Mouse (Mus musculus): Measurements from ENCODE around the gene Rnf222. TPM values are rescaled to one million over a fixed set of nuclear protein-coding genes. Genes with fewer than 3 reads are reported as not detected.

Gene Rnf222
- total RNA-seq (2014; fragmentation: Nextera tagmentation) (not detected in 2 replicates), total RNA-seq (2017) (not detected in 2 replicates)

DNA sequence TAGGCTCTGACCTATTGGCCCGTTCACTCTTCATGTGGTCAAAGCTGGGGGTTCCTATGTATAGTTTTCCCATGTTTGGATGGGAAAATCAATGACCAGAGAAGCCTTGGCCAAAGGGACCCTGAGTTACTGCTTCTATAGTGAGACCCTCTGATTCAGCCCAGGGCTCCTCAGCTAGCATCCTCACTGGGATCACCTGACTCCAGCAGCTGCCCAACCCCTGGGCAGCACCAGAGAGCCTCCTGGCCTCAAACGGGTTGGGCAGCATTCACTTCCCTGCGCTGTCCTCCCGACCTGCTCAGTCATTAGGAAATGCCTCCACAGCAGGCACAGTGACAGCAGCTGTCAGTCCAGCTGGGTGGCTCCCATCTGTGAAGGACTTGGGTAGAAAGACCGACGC lies at the start of gene Rnf222:
Gene Rnf222 (plus strand): TSS at position 301 of the 400 bp plus-strand sequence.
- no peak for ATAC-seq (replicated peaks; ENCODE audit: poor library complexity, severe bottlenecking)

DNA sequence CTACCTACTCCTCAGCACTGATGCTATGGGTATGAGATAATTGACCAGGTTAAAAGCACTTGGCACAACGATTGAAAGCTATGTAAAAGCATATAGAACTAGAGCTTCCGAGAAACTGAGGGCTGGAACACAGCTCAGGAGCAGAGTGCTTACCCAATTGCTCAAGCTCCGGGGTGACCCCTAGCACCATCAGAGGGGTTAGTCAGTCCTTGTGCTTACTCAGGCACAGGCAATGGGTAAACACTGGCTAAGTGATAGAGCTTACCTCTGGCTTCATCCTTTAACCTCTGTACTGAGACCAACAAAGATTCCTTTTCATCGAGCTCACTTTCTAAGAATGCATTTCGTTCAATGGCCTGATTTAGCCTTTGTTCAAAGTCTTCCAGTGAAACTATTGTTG lies 48.7 kb upstream of the Rnf222 start:
- ATAC-seq (replicated peaks; ENCODE audit: poor library complexity, severe bottlenecking): no peak

DNA sequence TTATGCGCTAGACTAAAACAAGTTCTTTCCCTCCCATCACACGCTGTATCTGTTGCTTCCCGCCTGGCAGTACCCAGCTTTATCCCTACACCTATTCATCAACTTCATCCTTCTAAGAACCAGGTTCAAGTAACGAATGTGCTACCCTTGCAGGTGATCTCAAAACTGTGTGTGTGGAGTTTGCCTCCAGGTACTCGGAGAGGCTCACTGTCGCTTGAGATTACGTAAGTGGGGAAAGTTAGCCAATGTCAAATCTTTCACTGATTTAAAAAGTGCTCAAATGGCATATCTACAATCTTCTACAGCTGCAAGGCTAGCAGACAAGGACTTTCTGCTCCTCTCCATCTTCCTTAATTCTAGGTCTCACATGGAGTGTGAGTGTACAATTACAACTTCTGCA lies 37.5 kb upstream of the Rnf222 start:
- ATAC-seq (replicated peaks; ENCODE audit: poor library complexity, severe bottlenecking): no peak

DNA sequence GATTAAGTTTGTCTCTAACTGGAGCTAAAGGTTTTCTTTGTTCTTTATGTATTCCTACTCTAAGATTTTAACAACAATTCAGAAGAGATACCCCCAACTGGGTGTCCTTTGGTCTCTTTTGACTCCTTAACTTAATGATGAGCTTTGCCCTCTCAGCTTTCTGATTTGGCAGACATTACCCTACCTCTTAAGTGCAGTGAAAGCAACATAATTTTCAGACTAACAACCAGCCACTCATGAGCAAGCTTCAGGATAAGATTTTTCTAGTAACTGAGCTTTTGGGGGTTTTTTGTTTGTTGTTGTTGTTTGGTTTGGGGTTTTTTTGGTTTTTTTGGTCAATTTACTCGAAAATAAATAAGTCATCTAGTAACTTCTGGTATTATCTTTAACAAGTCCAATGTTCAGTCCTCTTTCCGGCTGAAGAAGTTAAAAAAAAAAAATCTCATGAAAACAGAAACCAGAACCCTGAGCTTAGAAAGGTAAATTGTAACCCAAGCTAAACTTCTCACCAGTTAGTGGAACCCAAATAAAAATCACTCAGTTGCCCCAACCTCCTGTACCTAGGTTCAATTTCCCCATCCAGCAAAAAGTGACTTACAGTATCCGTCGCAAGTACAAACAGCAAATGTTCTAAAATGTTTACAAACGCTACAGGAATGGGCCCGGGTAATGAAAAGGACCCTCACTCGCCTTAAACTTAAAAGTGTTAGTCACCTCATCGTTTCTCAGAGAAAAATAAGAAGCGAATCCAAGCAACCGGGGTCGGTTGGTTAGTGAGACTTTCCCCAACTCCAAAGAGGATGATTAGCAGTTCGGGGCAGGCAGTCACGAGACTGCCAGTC lies 36.5 kb upstream of the Rnf222 start:
- no peak for ATAC-seq (replicated peaks; ENCODE audit: poor library complexity, severe bottlenecking)

DNA sequence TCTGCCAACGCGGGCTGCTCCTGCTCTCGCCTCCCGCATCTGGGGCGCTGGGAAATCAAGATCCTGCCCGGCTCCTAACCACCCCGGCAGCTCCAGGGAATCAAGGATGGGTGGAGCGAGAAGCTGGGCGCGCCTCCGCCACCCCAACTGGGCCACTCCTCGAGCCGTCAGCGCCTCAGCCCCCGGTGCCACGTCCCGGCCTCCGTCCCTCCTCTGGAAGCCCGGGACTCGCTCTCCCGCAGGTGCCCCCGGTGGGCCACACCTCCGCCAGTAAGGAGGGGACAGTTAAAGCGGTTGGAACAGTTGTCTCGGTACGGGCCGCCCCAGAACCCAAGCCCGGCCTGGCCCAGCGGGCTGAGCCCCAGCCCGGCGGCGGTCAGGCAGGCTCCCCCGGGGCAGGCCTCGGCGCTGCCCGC lies 35.9 kb upstream of the Rnf222 start:
- peak; percentile 36 for ATAC-seq (replicated peaks; ENCODE audit: poor library complexity, severe bottlenecking)

DNA sequence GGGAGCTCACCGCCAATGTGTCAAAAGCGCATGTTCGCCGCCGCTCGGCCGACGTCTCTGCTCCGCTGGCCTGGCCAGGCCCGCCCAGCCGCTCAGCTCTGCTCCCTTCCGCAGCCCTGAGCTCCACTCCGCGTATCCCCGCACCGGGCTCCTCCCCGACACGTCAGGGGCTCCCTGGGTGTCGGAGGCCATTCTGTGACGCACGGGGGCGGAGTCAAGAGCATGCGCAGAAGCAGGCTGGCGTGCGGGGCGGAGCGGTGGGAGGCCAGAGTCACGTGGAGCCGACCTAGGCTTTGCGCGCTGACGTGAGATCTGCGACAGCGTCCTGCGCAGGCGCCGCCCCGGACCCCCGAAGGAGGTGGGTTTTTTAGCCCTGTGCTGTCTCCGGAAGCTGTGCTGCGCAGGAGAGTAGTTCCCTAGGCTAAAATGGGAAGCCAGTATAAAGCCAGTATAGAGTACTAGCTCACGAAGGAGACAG lies 35.4 kb upstream of the Rnf222 start:
- peak; percentile 94 for ATAC-seq (replicated peaks; ENCODE audit: poor library complexity, severe bottlenecking)

DNA sequence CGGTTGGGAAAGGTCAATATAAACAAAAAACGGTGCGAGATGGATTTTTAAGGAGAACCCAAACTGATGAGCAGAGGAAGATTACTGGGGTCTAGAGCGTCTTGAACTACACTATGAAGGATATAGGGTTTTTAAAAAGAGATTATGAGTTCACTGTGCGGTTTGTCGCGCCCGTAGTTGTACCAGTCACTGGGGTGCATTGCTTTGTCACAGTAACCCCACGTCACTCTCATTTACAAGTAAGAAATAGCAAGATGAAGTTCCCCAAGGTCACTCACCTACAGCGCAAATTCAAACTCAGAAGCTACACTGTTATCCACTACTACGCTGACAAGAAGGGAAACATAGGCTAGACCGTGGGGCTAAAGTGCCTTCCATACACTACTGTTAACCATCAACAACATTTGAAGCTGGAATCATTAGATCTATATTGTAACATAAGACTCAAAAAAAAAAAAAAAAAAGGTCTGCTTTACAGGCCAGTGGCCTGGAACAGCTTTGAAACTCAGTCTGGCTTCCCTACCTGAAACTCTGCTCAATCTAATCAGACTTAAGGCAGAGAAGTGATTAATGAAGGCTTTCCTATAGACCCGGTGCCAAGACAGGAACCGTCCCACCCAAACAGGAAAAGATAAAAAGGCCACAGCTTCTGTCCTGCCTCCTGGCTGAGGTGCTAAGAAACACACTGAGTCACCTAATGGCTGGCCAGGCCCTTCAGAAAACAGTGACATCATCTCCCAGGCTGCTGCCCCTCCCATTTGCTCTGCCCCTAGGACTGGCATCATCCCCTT lies 34.5 kb upstream of the Rnf222 start:
- peak; percentile 41 for ATAC-seq (replicated peaks; ENCODE audit: poor library complexity, severe bottlenecking)

DNA sequence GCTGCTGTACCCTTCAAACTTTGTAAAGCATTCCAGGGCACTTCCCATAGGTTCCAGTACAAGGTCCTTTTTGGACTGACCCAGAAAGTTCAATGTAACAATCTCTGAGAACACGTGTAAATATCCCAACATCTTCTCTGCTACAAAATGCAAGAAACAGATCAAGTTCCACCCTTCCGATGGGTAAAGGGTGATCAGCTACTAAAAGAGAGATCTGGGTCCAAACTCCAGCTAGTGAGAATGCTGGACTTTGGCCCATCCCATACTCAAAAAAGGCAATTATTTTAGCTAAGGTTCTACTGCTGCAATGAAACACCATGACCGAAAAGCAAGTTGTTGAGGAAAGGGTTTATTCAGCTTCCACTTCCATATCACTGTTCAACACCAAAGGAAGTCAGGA lies 33.7 kb upstream of the Rnf222 start:
- ATAC-seq (replicated peaks; ENCODE audit: poor library complexity, severe bottlenecking): no peak

DNA sequence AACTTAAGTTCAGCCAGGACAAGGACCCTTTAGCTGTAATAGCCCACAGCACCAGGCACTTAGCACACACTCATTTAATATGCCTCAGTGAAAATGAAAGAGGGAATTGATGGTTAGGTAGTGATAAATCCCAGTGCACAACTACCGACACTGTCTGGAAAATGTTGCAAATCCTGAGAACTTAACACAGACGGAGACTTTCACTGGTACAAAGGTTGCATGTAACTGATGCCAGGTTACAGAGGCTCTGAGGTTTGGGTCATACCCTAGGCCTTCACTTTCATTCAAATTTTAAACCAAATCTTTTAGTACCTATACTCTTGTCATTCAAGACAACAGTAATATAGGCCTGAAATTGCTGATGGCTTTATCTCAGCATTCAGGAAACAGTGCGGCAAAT lies 31.0 kb upstream of the Rnf222 start:
- no peak for ATAC-seq (replicated peaks; ENCODE audit: poor library complexity, severe bottlenecking)

DNA sequence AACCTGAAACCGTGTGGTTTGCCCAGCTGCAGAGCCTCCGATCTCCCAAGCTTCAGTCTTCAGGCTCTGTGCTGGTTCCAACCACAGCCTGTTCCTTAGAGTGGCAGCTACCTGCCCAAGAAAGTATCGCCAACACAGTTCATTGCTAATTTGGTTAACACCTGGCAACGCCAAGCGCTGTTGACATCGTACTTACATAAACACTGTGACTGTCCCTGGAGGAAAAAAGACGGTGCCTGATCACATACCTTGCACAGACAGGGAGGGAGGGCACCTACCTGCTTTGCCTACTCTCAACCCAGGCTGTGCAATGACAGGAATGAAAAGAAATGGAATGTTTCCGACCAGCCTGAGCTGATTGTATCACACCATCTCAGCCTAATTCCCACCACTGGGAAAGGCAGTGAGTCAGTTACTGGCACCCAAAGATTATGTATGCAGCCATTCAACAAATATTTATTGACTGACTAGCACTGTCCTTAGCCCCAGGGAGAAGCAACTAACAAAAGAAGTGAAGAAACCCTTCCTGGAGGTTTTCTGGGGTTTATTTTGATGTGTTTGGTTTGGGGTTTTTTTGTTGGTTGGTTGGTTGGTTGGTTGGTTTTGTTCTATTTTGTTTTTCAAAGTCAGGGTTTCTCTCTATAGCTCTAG lies 28.3 kb upstream of the Rnf222 start:
- no peak for ATAC-seq (replicated peaks; ENCODE audit: poor library complexity, severe bottlenecking)

DNA sequence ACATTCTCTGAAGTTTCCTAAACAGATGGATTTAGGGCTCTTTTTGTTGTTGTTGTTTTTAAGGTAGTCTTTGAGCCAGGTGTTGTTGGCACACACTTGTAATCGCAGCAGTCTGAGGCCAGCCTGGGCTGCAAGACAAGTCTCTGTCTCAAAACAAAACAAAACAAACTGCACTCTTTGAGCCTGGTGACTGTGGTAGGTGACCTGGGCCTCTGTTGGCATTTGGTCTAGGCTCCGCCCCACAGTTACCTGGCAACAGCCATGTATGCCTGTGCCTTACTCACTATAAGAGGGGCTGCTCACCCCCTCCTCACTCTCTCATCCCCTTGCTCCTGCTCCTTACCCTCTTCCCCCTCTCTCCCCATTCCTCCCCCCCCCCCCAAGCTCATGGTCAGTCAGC lies 26.1 kb upstream of the Rnf222 start:
- ATAC-seq (replicated peaks; ENCODE audit: poor library complexity, severe bottlenecking): no peak

DNA sequence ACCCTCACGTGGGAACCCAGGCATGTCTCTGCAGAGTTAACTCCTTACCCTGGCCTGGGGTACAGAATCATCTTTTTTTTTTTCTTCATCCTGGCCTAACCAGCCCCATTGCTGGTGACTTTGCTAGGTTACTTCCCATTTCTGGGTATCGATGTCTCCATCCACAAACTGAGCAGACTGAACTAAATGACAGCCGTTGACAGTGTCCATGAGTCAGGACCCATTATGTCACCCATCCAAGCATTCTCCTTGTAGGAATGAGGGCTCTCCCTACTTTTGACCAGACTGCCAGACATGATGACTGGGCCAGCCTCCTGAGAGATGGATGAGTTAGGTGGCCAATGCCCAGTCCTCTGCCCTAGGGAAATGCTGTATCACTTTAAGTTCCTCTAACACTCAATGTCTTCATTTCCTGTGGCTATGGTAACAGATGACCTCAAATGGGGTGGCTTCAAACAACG lies 24.7 kb upstream of the Rnf222 start:
- peak; percentile 87 for ATAC-seq (replicated peaks; ENCODE audit: poor library complexity, severe bottlenecking)

DNA sequence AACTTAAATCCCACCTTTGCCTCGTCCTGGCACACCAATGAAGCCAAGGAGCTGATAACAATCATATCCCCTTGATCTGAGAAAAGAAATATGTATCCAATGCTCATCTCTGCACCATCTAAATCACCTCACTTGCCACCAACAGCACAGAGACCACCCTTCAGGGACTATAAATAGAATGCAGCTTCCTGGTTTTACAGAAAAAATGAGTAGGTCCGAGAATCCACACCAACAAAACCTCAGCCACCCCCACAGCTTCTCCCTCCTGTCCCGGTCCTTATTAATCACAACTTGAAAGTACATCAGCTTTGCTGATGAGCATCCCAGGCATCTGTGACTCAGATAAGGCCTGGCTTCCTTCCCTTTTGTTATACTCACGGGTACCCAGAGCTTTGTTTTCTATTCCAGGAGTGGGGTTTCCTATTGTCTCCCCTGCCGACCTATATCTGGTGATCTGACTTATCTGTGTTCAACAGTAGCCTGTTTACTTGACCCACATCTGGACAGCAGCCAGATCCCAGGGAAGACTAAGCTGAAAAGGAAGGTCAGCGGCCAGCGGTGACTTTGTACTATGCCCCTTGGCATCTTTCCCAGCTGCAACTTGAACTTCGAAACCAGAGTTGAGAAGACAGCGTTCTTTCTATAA lies 23.7 kb upstream of the Rnf222 start:
- 0 out of 2 replicates have a peak, but pooled peaks have one; percentile 14 for ATAC-seq (replicated peaks; ENCODE audit: poor library complexity, severe bottlenecking)

DNA sequence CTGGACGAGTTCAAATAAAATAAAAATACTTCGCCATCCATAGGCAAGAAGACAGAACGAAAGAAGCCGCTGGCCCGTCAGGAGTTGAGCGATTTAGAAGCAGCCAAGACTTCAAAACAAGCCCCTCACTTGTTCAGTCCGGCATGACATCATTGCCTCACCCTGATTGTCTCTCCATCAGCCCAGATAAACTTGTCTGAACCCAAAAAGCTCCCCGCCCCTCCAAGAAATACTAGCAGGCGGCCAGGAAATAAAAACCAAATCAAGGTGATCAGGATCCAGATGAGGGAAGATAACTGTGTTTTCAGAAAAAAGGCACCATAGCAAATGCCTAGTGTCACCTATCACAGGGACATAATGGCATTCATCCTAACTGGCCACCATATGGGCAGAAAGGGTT lies 17.1 kb upstream of the Rnf222 start:
- ATAC-seq (replicated peaks; ENCODE audit: poor library complexity, severe bottlenecking): no peak

DNA sequence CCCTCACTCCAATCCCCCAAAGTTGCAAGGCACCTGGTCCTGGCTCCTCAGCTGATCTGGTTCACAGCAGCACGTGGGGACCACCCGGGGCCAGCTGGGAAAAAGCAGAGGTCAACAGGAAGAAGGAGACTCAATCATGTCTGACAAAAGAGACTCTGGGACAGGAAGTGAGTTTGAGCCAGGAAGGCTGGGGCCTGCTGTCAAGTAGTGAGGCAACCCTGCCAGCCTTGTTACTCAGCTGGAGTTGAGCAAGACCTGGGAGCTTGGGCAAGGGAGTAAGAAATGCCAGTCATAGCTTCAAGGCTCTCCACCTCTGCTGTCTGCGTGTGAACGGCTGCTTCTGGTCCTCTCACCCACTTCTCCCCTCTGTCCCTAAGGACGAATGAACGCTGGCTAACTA lies 16.6 kb upstream of the Rnf222 start, which contains the start of gene Ndel1:
Gene Ndel1 (minus strand): TSS at position 111 of the 400 bp plus-strand sequence.
- peak; percentile 99 for ATAC-seq (replicated peaks; ENCODE audit: poor library complexity, severe bottlenecking)

DNA sequence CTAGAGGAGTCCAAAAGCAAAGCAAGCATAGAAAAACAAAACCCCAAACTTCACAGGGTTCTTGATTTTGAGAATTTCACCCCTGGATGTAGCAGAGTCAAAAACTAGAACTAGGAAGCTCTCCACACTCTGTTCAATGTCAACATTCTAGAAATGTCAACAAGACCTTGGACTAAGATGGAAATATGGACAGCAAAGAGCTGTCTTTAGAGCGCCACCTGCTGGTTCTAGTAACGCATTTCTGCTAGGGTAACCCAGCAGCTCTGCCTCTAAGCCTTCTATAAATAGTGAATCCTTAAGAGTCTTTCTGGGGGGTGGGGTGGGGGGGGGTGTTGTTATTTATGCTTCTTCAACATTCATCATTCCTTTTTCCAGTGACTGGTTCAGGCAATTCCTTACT lies 13.5 kb upstream of the Rnf222 start:
- peak; percentile 35; the same call in 1 of the 2 replicates for ATAC-seq (replicated peaks; ENCODE audit: poor library complexity, severe bottlenecking)

DNA sequence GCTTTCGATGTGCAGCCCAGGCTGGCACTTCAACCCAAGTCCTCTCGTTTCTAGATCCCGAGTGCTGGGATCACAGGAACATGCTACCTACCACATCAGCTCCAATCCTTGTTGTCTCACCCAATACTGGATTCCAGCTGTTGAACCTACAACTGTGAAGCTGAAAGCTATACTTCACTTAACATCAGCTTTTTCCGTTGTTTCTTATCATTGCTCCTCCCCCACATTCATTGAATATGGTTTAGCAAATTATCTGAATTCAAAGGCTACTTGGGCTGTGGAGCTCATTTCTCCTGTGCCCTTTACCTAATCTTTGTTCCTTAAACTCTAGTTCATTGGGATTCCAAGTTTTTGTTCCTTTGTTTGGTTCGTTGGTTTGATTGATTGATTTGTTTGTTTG lies 9.5 kb upstream of the Rnf222 start:
- ATAC-seq (replicated peaks; ENCODE audit: poor library complexity, severe bottlenecking): no peak

DNA sequence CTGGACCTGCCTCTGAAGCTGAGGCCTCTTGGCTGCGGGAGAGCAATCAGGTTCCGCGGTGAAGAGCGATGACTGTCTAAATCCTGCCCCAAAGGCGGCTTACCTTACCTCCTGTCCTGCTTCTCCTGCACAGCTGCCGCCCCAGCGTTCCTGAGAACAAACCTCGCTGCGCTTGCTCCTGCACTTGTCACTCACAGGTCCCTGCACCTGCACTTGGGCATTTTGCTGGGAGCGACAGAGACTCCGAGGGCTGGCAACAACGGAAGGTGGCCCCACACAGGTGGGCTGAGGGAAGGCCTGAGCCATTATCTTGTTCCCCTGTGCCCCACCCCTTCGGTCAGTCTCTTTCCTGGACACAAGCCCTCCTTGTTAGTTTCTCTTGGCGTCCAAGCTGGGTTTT lies 6.2 kb upstream of the Rnf222 start:
- ATAC-seq (replicated peaks; ENCODE audit: poor library complexity, severe bottlenecking): no peak

DNA sequence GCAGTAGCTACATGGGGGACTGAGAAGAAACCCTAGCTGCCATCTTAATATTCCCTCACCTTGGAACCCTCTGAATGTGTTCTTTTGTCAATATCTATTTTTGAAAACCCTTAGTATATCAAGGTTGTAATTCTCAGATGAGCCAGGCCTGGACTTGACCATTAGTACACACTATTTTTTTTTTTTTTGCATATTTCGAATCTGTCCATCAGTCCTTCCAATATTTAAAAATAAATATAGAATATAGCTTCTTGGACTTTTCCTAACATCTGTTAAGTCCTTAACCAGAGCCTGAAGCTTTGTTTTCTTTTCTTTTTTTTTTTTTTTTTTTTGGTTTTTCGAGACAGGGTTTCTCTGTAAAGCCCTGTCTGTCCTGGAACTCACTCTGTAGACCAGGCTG lies 4.5 kb upstream of the Rnf222 start:
- no peak for ATAC-seq (replicated peaks; ENCODE audit: poor library complexity, severe bottlenecking)

DNA sequence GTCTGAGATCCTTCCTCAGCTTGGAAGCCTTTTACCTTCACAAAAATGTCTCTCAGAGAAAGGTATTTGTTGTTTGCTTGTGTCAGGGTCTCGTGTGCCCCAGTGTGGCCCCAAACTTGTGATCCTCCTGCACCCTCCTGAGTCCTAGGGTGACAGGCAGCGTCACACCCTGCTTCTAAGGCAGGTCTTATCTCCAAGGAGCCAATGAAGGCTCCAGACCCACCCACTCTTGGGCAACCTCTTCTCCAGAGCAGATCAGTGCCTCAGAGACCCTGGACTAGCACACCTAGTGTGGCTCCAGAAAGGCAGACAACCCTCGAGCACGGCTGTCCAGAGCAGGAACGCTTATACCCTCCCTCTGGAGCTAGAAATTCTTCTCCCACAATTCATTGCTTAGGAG lies 4.0 kb upstream of the Rnf222 start:
- no peak for ATAC-seq (replicated peaks; ENCODE audit: poor library complexity, severe bottlenecking)

Data from granulocyte monocyte progenitor cell, adult 5-6 weeks (primary cell).